Mouse (Mus musculus) intestine, embryonic 16.5 days (tissue): Measurements from ENCODE around the gene Ddx20. TPM values are rescaled to one million over a fixed set of nuclear protein-coding genes. Genes with fewer than 3 reads are reported as not detected.

Source experiments
- ATAC-seq: fragments of 200-750 bp; cut with Nextera tagmentation; 2 replicates; pipeline ENCODE4 v1.8.0; 2017; ENCODE audit warnings: moderate TSS enrichment, moderate library complexity
- H3K27ac ChIP-seq: fragments of 300-500 bp; sonication (generic); 2 replicates; pipeline ENCODE4 v1.5.1; 2014; ENCODE audit warnings: mild to moderate bottlenecking, low read length
- H3K27me3 ChIP-seq: fragments of 300-500 bp; sonication (generic); replicated peaks from 2 replicates; pipeline ENCODE4 v1.6.1; 2014; ENCODE audit warnings: low read length, control low read depth, mixed read lengths; ENCODE audit not compliant: control insufficient read depth, insufficient read depth
- H3K36me3 ChIP-seq: fragments of 300-500 bp; sonication (generic); 2 replicates; pipeline ENCODE4 v1.6.1; 2014; ENCODE audit warnings: low read length, control low read depth; ENCODE audit not compliant: control insufficient read depth, insufficient read depth
- H3K4me1 ChIP-seq: fragments of 300-500 bp; sonication (generic); 2 replicates; pipeline ENCODE4 v1.6.1; 2014; ENCODE audit warnings: low read length, control low read depth, mixed read lengths; ENCODE audit not compliant: control insufficient read depth, insufficient read depth
- H3K4me2 ChIP-seq: fragments of 300-500 bp; sonication (generic); 2 replicates; pipeline ENCODE4 v1.6.1; 2014; ENCODE audit warnings: low read depth, low read length, control low read depth
- H3K4me3 ChIP-seq: fragments of 300-500 bp; sonication (generic); 2 replicates; pipeline ENCODE4 v1.5.1; 2014; ENCODE audit warnings: mild to moderate bottlenecking, low read length
- H3K9ac ChIP-seq: fragments of 300-500 bp; sonication (generic); 2 replicates; pipeline ENCODE4 v1.6.1; 2014; ENCODE audit warnings: low read depth, low read length
- H3K9me3 ChIP-seq: fragments of 300-500 bp; sonication (generic); 2 replicates; pipeline ENCODE4 v1.6.1; 2016; ENCODE audit warnings: low read length, control low read depth; ENCODE audit not compliant: control insufficient read depth
- WGBS: fragments of 180-500 bp; shearing (Covaris S2); extraction: QIAGEN DNeasy Blood & Tissue Kit; methylation state at CpG from one replicate; pipeline ENCODE4 v1.1.7; 2014; 5-methylcytosine and 5-hydroxymethylcytosine counted together
- polyA plus RNA-seq: library from polyadenylated mRNA; unstranded; fragments of >200 nt; fragmentation: Nextera tagmentation; extraction: Ambion mirVana; gene quantifications from 2 replicates; pipeline ENCODE4 v1.2.1, GENCODE M21; 2015

Ddx20 gene
- polyA plus RNA-seq, 1 experiment from 2014 or later: 35.3 TPM

DNA sequence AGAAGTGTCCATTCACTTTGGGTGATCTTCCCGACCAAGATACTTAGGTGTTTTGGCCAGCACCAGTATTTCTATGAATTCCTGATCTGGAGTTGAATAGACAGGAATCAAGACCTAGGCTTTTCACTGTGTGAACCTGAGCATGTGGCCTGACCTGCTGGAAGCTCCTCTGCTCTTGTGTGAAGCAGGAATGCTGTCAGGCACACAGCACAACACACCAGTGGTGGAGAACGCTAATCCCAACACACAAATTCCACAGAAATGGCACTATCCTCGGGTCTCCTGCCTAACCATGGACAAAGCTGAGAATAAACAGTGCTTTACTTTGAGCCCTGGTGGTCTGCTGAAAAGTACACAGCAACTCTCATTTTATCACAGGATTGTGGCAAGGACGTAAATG, 33.1 kb upstream of the Ddx20 start:
- Histone ChIP-seq H3K9ac (no peak overlapping the region), H3K4me2 (no peak overlapping the region), H3K36me3 (no peaks in the 10 kb centered on the region), H3K27me3 (no peaks in the 10 kb centered on the region), H3K27ac (no peak overlapping the region), H3K4me3 (no peak overlapping the region), H3K4me1 (no peaks in the 10 kb centered on the region), H3K9me3 (no peaks in the 10 kb centered on the region)
- no peak for ATAC-seq
- WGBS: 71% methylated on average over 4 of the region's 4 CpGs

DNA sequence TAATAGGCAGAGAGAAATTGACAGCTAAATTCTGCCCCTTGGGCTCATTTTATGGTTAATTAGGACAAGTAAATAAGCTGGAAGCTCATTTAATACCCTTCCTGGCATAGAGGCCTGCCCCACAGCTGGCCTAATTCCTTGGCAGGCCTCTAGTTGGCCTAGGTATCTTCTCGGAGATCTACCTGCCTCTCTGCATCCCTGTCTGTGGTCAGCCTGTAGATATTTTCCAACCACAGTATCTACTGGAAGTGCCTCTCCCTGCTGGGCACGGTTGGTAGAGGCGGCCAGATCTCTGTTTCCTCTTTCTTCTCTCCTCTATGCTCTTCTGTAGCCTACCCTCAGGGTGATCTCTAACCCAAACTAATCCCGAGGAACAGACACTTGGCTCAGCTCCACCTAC, 32.6 kb upstream of the Ddx20 start:
- WGBS: 70% methylated on average over 4 of the region's 4 CpGs
- no peaks in the 10 kb centered on the region for H3K4me1 ChIP-seq
- ATAC-seq: no peak

DNA sequence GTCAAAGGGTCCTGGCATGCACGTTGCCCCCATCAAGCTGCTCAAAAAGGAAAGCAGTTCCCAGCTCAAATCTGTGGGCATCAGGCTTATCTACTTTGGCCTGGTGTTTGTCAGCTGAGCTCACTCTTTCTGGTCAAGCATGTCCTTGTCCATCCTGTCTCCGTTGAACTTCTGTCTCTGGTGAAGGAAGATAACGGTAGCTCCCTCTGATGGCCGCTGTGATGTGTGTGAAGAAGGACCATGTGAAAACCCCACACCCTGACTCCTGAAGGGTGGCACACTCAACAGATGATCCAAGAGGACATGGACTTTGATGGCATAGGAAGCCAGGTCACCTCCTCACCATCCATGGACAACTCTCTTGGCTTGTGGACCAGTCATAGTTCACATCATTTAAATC, 31.4 kb upstream of the Ddx20 start:
- H3K9ac ChIP-seq: no peak overlapping the region
- H3K4me3 ChIP-seq: no peak overlapping the region
- no peak overlapping the region for H3K4me2 ChIP-seq
- no peaks in the 10 kb centered on the region for H3K9me3 ChIP-seq
- WGBS: 51% methylated on average over 4 of the region's 4 CpGs
- no peak overlapping the region for H3K27ac ChIP-seq
- no peaks in the 10 kb centered on the region for H3K36me3 ChIP-seq
- H3K27me3 ChIP-seq: no peaks in the 10 kb centered on the region
- H3K4me1 ChIP-seq: no peaks in the 10 kb centered on the region; the same call in 1 of the 2 replicates
- no peak for ATAC-seq

More for the DNA sequence above, 32.6 kb upstream of the Ddx20 start:
- no peaks in the 10 kb centered on the region for H3K9me3 ChIP-seq
- H3K4me3 ChIP-seq: no peak overlapping the region
- no peaks in the 10 kb centered on the region for H3K27me3 ChIP-seq
- H3K9ac ChIP-seq: no peak overlapping the region
- no peak overlapping the region for H3K4me2 ChIP-seq
- no peak overlapping the region for H3K27ac ChIP-seq
- no peaks in the 10 kb centered on the region for H3K36me3 ChIP-seq

DNA sequence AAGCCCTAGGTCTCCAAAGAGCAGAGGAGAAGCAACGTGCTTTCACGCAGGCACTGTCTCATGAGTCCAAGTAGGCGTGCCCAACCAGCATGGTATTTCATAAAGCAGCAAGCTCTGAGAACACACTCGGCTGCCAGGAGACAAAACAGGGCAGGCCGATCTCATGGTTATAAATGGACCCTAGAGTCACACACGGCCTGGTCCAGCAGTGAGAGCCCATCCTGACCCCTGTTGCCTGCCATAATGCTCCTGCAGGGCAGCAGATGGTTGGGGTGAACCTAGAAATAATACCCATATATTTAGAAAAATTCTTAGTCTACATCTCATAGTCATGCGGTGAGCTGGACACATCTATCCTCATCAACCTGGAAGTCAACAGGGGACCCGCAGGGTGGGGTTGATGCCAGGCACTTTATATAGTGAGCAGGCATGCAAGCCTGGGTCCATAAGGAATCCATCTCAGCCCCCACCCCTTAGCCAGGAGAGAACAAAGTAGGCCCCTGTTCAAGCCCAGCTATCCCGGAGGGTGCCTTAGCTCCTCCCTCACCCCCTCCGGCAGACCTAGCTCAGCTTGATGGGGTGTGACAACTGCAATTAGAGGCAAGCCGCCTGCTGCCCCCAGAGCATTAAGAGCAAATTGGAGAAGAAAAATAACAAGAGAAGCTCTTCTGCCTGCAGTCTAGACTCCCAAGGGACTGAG, 30.6 kb upstream of the Ddx20 start:
- H3K36me3 ChIP-seq: no peaks in the 10 kb centered on the region
- no peak for ATAC-seq
- no peak overlapping the region for H3K4me2 ChIP-seq
- no peaks in the 10 kb centered on the region for H3K9me3 ChIP-seq
- H3K27me3 ChIP-seq: no peaks in the 10 kb centered on the region
- no peak overlapping the region for H3K4me3 ChIP-seq
- no peak overlapping the region for H3K9ac ChIP-seq
- no peak overlapping the region for H3K27ac ChIP-seq
- 71% methylated on average over 11 of the region's 11 CpGs for WGBS
- H3K4me1 ChIP-seq: no peaks in the 10 kb centered on the region; the same call in 1 of the 2 replicates

DNA sequence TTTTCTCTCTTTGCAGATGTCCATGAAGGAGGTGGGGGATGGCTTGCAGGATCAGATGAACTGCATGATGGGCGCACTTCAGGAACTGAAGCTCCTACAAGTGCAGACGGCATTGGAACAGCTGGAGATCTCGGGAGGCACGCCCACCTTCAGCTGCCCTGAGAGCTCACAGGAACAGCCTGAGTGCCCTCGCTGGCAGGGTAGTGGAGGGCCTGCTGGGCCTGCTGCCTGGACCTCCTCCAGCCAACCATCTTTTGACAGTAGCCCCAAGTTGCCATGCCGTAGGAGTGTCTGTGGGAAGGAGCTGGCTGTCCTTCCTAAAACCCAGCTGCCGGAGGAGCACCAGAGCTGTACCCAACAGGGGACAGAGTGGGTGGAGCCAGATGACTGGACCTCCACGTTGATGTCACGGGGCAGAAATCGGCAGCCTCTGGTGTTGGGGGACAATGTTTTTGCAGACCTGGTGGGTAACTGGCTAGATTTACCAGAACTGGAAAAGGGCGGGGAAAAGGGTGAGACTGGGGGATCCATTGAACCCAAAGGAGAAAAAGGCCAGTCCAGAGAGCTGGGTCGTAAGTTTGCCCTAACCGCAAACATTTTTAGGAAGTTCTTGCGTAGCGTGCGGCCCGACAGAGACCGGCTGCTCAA, 29.1 kb upstream of the Ddx20 start:
- H3K27ac ChIP-seq: no peak overlapping the region
- H3K9ac ChIP-seq: no peak overlapping the region
- H3K36me3 ChIP-seq: no peaks in the 10 kb centered on the region
- H3K4me1 ChIP-seq: no peaks in the 10 kb centered on the region; the same call in 1 of the 2 replicates
- H3K9me3 ChIP-seq: no peaks in the 10 kb centered on the region
- no peak overlapping the region for H3K4me2 ChIP-seq
- no peaks in the 10 kb centered on the region for H3K27me3 ChIP-seq
- no peak for ATAC-seq
- H3K4me3 ChIP-seq: no peak overlapping the region
- 62% methylated on average over 18 of the region's 18 CpGs for WGBS

DNA sequence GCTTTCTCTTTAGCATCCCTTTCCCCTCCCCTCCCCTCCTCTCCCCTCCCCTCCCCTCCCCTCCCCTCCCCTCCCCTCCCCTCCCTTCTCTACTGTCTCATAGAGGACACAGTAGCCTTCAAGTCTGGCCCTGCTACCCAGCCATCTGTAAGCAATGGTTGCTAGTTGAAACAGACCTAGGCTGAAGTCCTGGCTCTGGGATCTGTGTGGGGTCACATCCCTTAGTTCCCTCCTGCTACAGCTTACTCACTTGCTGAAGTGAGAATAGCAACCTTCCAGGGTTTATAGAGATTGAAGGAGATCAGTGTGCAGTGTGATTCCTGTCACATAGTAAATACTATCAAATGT, 27.4 kb upstream of the Ddx20 start:
- no peak for ATAC-seq
- no peaks in the 10 kb centered on the region for H3K9me3 ChIP-seq
- no peak overlapping the region for H3K4me2 ChIP-seq
- no peak overlapping the region for H3K27ac ChIP-seq
- no peaks in the 10 kb centered on the region; the same call in 1 of the 2 replicates for H3K4me1 ChIP-seq
- no peaks in the 10 kb centered on the region for H3K27me3 ChIP-seq
- no peak overlapping the region for H3K9ac ChIP-seq
- no peaks in the 10 kb centered on the region for H3K36me3 ChIP-seq
- no peak overlapping the region for H3K4me3 ChIP-seq

DNA sequence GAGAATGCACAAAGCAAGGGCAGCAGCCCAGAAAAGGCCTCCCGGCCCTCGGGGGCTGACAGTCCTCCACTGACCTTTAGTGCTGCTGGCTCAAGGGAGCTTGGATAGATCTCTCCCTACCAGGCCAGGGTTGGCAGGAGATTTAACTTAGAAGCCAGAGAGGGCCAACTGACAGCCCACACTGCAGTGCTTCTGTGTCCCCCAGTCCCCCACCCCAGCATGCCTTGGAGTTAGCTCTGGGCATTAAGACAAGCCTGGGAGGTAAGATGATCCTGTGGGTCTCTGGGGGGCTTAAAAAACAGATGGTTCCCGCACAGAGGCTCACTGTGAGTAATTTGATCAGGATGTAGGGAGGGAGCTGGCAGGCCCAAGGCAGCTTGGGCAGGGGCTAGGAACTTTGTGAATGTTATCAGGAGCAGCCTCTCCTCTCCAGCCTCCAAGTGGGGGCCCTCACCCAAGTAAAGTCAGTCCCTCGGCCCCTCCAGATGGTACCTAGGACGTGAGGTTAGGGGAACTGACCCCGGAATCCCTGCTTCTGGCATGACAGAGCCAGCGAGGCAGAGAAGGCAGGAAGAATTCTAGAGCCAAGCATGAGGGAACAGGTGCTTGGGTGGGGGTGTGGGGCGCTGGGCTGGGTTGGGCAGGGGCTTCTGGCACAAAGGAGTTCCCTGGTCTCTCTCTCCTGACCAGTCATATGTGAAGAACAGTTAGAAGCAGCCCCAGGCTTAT, 26.9 kb upstream of the Ddx20 start:
- no peaks in the 10 kb centered on the region; the same call in 1 of the 2 replicates for H3K4me1 ChIP-seq
- WGBS: 39% methylated on average over 8 of the region's 8 CpGs
- no peak for ATAC-seq

DNA sequence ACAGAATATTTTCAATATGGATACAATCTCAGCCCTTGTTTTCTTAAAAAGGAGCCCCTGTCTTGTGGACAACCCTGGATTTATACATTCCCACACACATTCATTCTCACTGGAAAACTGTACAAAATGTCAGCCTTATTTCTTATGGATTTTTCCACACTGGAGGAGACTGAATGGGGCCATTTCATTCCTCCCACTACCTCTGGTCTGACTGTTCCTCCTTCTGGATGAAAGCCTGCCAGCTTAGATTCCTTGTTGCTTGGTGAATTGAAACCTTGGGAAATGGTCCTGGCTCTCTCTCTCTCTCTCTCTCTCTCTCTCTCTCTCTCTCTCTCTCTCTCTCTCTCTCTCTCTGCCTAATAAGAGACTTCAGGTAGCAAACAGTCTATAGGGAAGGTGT, 25.5 kb upstream of the Ddx20 start:
- Histone ChIP-seq H3K27me3 (no peaks in the 10 kb centered on the region), H3K4me3 (no peak overlapping the region), H3K4me2 (no peak overlapping the region), H3K27ac (no peak overlapping the region), H3K4me1 (no peaks in the 10 kb centered on the region; the same call in 1 of the 2 replicates), H3K9me3 (no peaks in the 10 kb centered on the region), H3K9ac (no peak overlapping the region), H3K36me3 (no peaks in the 10 kb centered on the region)
- ATAC-seq: no peak

More for the DNA sequence above, 26.9 kb upstream of the Ddx20 start:
- Histone ChIP-seq H3K27me3 (no peaks in the 10 kb centered on the region), H3K4me3 (no peak overlapping the region), H3K4me2 (no peak overlapping the region), H3K36me3 (no peaks in the 10 kb centered on the region), H3K9ac (0 out of 2 replicates have a peak overlapping the region, but pooled peaks have one; percentile 10), H3K9me3 (no peaks in the 10 kb centered on the region), H3K27ac (no peak overlapping the region)

DNA sequence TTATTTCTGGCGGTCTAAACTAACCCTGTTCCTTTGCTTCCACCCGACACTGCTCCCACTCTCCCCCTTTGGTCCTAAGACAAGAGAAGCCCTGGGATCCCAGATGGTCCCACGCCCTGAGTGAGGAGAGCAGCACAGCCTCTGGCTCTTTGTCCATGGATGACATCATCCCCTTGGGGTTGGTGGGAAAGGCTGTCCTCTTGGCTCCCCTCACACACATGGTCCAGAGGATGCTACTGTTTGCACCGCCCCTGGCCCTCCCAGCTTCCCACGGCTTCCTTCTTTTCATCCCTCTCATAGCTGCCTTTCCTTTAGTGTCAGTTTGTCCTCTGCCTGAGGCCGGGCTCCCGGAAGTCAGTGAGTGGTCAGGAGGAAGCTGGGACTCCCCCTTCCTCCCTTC, 24.4 kb upstream of the Ddx20 start:
- Histone ChIP-seq H3K4me1 (peaks cover 2% of the 10 kb centered on the region), H3K4me2 (no peak overlapping the region), H3K9ac (no peak overlapping the region), H3K9me3 (no peaks in the 10 kb centered on the region), H3K27me3 (no peaks in the 10 kb centered on the region; the same call in 1 of the 2 replicates), H3K36me3 (no peaks in the 10 kb centered on the region), H3K27ac (no peak overlapping the region), H3K4me3 (no peak overlapping the region)
- no peak for ATAC-seq
- 66% methylated on average over 7 of the region's 7 CpGs for WGBS
